Mouse (Mus musculus) limb, embryonic 12.5 days (tissue): ENCODE results near the gene AI854703. TPM values are rescaled to one million over a fixed set of nuclear protein-coding genes. Genes with fewer than 3 reads are reported as not detected.

Experiments used
- ATAC-seq: fragments of 200-750 bp; cut with Nextera tagmentation; 2 replicates; pipeline ENCODE4 v1.8.0; 2017; ENCODE audit warnings: low read depth, moderate TSS enrichment; ENCODE audit not compliant: insufficient number of reproducible peaks, insufficient read depth, low FRiP score, low TSS enrichment
- H3K27ac ChIP-seq: fragments of 300-500 bp; sonication (generic); 2 replicates; pipeline ENCODE4 v1.5.1; 2016; ENCODE audit warnings: mild to moderate bottlenecking, moderate library complexity
- H3K27me3 ChIP-seq: fragments of 300-500 bp; sonication (generic); 2 replicates; pipeline ENCODE4 v1.6.1; 2016; ENCODE audit warnings: mild to moderate bottlenecking, moderate library complexity
- H3K36me3 ChIP-seq: fragments of 300-500 bp; sonication (generic); 2 replicates; pipeline ENCODE4 v1.6.1; 2016; ENCODE audit warnings: mild to moderate bottlenecking, moderate library complexity
- H3K4me1 ChIP-seq: fragments of 300-500 bp; sonication (generic); replicated peaks from 2 replicates; pipeline ENCODE4 v1.6.1; 2016
- H3K4me2 ChIP-seq: fragments of 300-500 bp; sonication (generic); 2 replicates; pipeline ENCODE4 v1.6.1; 2016; ENCODE audit warnings: mild to moderate bottlenecking, moderate library complexity
- H3K4me3 ChIP-seq: fragments of 300-500 bp; sonication (generic); replicated peaks from 2 replicates; pipeline ENCODE4 v1.5.1; 2016; ENCODE audit warnings: mild to moderate bottlenecking
- H3K9ac ChIP-seq: fragments of 300-500 bp; sonication (generic); replicated peaks from 2 replicates; pipeline ENCODE4 v1.6.1; 2016; ENCODE audit warnings: mild to moderate bottlenecking, moderate library complexity
- H3K9me3 ChIP-seq: fragments of 300-500 bp; sonication (generic); 2 replicates; pipeline ENCODE4 v1.6.1; 2016; ENCODE audit warnings: mild to moderate bottlenecking, moderate library complexity
- WGBS: fragments of 180-500 bp; shearing (Covaris S2); methylation state at CpG from one replicate; pipeline ENCODE4 v1.1.7; 2016; 5-methylcytosine and 5-hydroxymethylcytosine counted together
- polyA plus RNA-seq: library from polyadenylated mRNA; unstranded; fragments of >200 nt; fragmentation: Nextera tagmentation; extraction: Ambion mirVana; gene quantifications from 2 replicates; pipeline ENCODE4 v1.2.1, GENCODE M21; 2016

Gene AI854703
- polyA plus RNA-seq, 1 experiment from 2014 or later, result 1.3 TPM

DNA sequence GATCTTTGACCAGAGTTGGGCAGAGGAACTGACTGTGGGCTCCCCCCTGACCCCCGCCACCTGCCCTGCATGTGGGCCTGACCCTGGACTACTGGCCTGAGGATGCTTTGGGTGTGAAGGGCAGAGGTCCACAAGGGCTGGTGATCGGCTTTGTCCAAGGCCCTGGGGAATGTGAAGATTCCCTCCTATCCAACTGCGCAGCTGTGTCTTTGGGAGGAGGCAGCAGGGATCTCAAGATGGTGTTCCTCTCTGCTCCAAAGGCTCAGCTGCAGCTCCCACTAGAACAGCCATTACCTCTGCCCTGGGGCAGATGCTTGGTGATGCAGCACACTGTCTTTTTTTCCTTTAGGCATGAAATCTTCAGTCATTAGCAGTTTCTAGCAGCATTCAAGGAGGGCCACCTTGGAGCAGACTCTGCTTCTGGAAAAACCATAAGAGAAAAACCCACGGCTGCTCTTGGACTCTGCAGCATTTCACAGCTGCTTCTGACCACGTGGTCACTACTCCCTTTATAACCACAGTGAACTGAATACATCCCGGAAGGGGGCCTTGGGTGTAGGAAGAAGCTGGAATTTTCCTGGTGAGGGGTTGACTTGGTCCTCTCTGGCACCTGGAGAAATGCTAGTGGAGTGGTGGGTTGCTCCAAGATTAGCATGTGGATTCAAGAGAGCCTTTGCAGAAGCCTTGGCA is 11.4 kb downstream of the AI854703 start:
- no peaks in the 10 kb centered on the region for H3K9me3 ChIP-seq
- no peak overlapping the region for H3K27ac ChIP-seq
- no peak overlapping the region for H3K9ac ChIP-seq
- 0 out of 2 replicates have a peak, but pooled peaks cover 3% of the 10 kb centered on the region for H3K4me1 ChIP-seq
- no peak overlapping the region for H3K4me3 ChIP-seq
- H3K36me3 ChIP-seq, result no peaks in the 10 kb centered on the region
- ATAC-seq, result no peak
- 64% methylated on average over 6 of the region's 6 CpGs for WGBS
- no peaks in the 10 kb centered on the region for H3K27me3 ChIP-seq
- H3K4me2 ChIP-seq, result no peak overlapping the region

DNA sequence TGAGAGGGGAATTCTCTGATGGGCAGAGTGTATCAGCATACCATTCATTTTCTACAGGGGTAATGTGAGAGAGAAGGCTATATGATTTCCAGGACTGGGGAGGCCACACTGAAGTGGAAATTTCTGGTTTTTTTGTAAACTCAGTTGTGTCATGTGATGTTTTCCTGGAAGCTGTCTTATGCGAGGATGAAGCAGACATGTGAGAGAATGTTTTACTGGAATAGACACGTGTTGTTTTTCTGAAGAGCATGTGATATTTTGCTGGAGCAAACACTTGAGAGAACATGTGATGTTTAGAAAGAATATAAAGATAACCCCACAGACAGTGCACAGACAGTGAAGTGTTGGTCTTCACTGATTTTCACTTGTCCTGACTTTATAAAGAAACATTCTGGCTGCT is 12.0 kb downstream of the AI854703 start:
- Histone ChIP-seq H3K27me3 (no peaks in the 10 kb centered on the region), H3K4me2 (no peak overlapping the region), H3K36me3 (no peaks in the 10 kb centered on the region), H3K4me3 (no peak overlapping the region), H3K9ac (no peak overlapping the region), H3K4me1 (0 out of 2 replicates have a peak, but pooled peaks cover 3% of the 10 kb centered on the region), H3K9me3 (no peaks in the 10 kb centered on the region), H3K27ac (no peak overlapping the region)
- WGBS, result 80% methylated on average over 2 of the region's 2 CpGs
- ATAC-seq, result no peak

DNA sequence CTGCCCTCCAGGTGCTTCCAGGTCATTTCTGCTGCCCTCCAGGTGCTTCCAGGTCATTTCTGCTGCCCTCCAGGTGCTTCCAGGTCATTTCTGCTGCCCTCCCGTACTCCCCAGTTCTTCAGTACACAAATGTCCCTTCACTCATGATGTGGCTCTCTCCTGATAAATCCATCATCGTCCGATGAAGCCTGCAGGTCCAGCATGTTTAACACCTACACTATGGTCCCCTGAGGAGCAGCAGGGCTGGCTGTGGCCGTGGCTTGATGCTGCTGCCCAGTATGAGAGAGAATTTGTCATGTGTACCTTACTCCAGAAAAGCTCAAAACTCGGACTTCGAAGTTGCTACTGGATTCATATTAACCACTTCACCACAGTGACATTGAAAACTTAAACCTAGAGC is 14.8 kb downstream of the AI854703 start:
- H3K9ac ChIP-seq, result no peak overlapping the region
- no peaks in the 10 kb centered on the region for H3K27me3 ChIP-seq
- WGBS, result 62% methylated on average over 6 of the region's 6 CpGs
- ATAC-seq, result no peak
- H3K9me3 ChIP-seq, result no peaks in the 10 kb centered on the region
- 0 out of 2 replicates have a peak, but pooled peaks cover 3% of the 10 kb centered on the region for H3K4me1 ChIP-seq
- no peak overlapping the region for H3K27ac ChIP-seq
- H3K36me3 ChIP-seq, result no peaks in the 10 kb centered on the region
- H3K4me3 ChIP-seq, result no peak overlapping the region
- H3K4me2 ChIP-seq, result no peak overlapping the region

DNA sequence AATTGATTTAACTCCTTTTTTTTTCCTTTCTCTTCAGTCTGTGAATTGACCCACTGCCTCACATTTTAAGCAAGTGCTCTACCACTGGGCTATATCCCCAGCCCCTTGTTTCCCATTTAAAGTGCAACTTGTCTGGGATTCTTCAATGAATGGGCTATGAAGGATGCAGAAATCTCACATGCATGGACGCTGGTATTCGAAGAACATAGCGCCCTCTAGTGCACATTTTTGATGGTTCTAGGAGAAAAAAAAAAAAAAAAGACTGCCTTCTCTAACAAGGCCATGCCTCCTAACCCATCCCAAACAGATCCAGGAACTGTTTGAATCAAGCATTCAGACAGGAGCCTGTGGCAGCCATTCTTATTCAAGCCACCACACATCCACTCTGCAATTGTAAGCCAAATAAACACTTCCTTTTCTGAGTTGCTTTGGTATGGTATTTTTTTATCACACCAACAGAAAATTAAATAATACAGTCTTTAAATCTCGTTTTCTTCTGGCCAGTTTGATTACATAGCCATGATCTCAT is 16.3 kb downstream of the AI854703 start:
- Histone ChIP-seq H3K4me1 (0 out of 2 replicates have a peak, but pooled peaks cover 3% of the 10 kb centered on the region), H3K4me2 (no peak overlapping the region), H3K9ac (no peak overlapping the region), H3K9me3 (no peaks in the 10 kb centered on the region), H3K27ac (no peak overlapping the region), H3K4me3 (no peak overlapping the region), H3K36me3 (no peaks in the 10 kb centered on the region), H3K27me3 (no peaks in the 10 kb centered on the region)
- 22% methylated on average over 4 of the region's 4 CpGs for WGBS
- ATAC-seq, result no peak

DNA sequence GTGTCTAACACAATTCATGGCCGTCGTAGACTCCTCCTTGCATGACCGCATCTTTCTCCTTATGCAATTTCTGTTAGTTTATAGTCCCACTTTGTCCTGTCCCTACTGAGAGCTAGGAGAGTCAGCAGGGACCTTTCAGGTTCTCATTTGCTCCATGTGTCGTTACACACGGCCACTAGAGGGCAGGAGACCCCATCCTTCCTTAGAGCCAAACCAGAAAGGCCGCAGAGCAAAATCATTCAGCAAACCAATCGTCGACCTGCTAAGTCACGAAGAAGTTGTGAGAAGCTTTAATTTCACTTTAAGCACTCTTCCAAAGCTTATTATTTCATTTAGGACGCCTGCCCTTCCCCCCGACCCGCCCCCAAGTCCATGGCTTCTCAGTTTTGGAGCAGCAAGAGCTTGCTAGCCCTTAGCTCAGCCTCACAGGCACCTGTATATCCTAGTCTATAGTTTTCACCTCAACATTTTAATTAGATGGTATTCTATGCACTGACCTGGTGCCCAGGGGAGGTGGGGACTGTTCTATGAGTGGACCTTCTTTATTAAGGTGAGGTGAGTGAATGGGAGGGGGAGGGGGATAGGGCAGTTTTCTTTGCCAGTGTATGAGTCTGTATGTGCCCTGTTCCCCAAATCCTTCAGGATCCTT is 19.2 kb downstream of the AI854703 start:
- Histone ChIP-seq H3K4me1 (0 out of 2 replicates have a peak, but pooled peaks cover 2% of the 10 kb centered on the region), H3K36me3 (no peaks in the 10 kb centered on the region), H3K4me2 (no peak overlapping the region), H3K27ac (no peak overlapping the region), H3K9me3 (no peaks in the 10 kb centered on the region), H3K27me3 (no peaks in the 10 kb centered on the region), H3K9ac (no peak overlapping the region), H3K4me3 (no peak overlapping the region)
- no peak for ATAC-seq
- 13% methylated on average over 12 of the region's 12 CpGs for WGBS

DNA sequence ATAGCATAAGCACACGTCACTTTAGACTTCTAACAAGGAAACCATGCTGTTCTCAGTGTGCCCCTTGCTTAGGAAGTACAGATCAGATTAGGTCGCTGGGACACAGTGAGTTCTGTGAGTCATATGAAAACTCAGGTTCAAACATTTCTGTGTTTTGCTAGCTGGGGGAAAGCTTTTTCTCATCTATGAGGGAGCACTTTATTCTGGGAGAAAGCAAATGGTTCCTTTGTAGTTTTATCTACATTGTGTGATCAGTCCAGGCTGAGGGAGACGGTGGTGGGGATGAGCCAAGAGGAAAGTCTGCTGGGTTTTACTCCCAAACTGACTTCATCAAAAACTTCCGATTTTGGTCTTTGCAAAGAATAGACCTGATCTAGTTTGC is 19.7 kb downstream of the AI854703 start:
- Histone ChIP-seq H3K4me1 (no peaks in the 10 kb centered on the region), H3K36me3 (no peaks in the 10 kb centered on the region), H3K4me3 (no peak overlapping the region), H3K27me3 (no peaks in the 10 kb centered on the region), H3K9ac (no peak overlapping the region), H3K4me2 (no peak overlapping the region), H3K9me3 (no peaks in the 10 kb centered on the region), H3K27ac (no peak overlapping the region)
- WGBS, result 83% methylated on average over 4 of the region's 4 CpGs
- no peak for ATAC-seq

DNA sequence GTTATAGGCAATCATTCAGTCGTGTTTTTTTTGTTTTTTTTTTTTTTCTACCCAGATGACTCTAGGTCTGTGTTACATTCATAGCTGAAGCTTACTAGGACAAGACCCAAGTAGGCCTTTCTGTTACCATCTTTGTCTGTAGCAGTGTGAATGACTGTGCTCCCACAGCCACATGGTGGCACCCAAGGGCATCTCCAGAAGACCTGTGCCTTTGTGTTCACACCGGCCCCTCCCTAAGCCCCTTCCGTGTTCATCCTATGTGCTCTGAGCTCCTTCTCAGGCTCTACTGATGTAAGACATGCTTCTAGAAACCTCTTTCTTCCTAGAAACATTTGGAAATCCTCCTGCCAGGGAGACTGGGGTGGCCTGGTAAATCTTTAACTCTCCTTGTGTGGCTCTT is 20.4 kb downstream of the AI854703 start, which contains the start of gene Gimap8:
Gene Gimap8 (plus strand): TSS at position 240 of the 400 bp plus-strand sequence.
- Histone ChIP-seq H3K27me3 (no peaks in the 10 kb centered on the region), H3K9me3 (no peaks in the 10 kb centered on the region), H3K4me1 (no peaks in the 10 kb centered on the region), H3K4me3 (no peak within 1 kb of the TSS), H3K9ac (no peak within 1 kb of the TSS), H3K36me3 (no peaks in the 10 kb centered on the region), H3K27ac (no peak within 1 kb of the TSS), H3K4me2 (no peak within 1 kb of the TSS)
- 49% methylated on average over 3 of the region's 3 CpGs for WGBS
- ATAC-seq, result no peak

DNA sequence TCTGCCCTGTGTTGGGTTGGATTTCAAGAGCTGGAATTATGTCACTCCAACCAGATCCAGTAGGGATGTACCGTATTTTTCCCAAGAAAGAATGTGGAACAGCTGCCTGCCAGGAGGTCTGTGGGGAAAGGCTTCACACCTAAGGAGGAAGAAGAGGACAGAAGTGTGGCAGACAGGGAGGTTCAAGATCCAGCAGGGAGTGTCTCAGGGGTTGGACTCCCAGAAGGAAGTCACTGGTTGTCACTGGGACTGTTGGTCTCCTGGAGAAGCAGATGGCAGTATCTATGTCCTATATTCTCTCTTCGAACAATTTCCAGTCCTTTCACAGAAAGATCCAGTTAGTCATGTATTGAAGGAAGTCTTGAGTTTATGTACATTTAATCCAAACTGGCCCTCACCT is 21.0 kb downstream of the AI854703 start:
- Histone ChIP-seq H3K4me3 (no peak overlapping the region), H3K9ac (no peak overlapping the region), H3K36me3 (no peaks in the 10 kb centered on the region), H3K4me1 (no peaks in the 10 kb centered on the region), H3K9me3 (no peaks in the 10 kb centered on the region), H3K27me3 (no peaks in the 10 kb centered on the region), H3K4me2 (no peak overlapping the region), H3K27ac (no peak overlapping the region)
- no peak for ATAC-seq
- 79% methylated on average over 2 of the region's 2 CpGs for WGBS

DNA sequence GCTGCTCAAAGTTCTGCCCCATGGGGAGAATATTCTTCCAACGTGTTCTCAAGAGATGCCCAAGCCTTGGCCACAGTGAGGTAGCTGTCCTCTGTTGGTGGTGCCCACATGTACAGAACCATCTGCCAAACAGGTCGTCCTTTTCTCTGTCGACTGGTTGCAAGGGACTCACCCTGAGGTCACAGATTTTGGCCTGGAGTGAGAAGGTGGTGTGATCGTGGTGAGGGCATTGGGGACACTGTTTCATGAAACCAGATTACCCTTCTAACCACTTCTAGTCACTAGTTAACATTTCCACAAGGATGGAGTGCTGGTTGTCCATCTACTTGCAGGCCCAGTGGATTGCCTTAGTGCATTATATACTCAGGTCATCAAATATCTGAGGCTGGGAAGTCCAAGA is 22.2 kb downstream of the AI854703 start:
- no peak overlapping the region for H3K4me3 ChIP-seq
- no peak overlapping the region for H3K27ac ChIP-seq
- 84% methylated on average over 4 of the region's 4 CpGs for WGBS
- ATAC-seq, result no peak
- no peaks in the 10 kb centered on the region for H3K9me3 ChIP-seq
- no peaks in the 10 kb centered on the region for H3K27me3 ChIP-seq
- H3K4me1 ChIP-seq, result no peaks in the 10 kb centered on the region
- H3K36me3 ChIP-seq, result no peaks in the 10 kb centered on the region
- no peak overlapping the region for H3K4me2 ChIP-seq
- no peak overlapping the region for H3K9ac ChIP-seq

DNA sequence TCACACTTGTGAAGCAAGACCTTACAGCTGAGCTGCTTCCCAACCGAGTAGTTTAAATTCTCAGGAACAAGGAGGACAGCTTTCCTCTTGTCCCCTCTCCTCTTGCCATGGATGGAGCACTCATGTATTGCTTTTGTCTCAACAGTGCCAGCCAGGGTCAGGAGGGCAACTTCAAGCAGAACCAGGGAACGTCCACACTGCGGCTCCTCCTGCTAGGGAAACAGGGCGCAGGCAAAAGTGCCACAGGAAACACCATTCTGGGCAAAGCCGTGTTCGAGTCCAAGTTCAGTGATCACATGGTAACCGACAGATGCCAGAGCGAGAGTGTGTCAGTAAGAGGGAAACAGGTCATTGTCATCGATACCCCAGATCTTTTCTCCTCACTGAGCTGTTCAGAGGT is 23.5 kb downstream of the AI854703 start:
- H3K36me3 ChIP-seq, result no peaks in the 10 kb centered on the region
- ATAC-seq, result no peak
- no peak overlapping the region for H3K4me2 ChIP-seq
- no peaks in the 10 kb centered on the region for H3K9me3 ChIP-seq
- no peak overlapping the region for H3K9ac ChIP-seq
- no peaks in the 10 kb centered on the region for H3K27me3 ChIP-seq
- no peak overlapping the region for H3K4me3 ChIP-seq
- WGBS, result 90% methylated on average over 9 of the region's 9 CpGs
- no peak overlapping the region for H3K27ac ChIP-seq
- H3K4me1 ChIP-seq, result no peaks in the 10 kb centered on the region

DNA sequence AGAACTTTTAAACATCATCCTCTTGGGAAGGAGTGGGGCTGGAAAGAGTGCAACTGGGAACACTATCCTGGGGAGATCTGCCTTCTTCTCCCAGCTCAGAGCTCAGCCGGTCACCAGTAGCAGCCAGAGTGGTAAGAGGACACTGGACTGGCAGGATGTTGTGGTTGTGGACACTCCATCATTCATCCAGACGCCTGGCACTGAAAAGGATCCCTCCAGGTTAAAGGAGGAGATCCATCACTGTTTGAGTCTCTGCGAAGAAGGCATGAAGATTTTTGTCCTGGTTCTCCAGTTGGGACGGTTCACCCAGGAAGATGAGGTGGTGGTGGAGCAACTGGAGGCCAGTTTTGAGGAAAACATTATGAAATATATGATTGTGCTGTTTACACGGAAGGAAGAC is 32.2 kb downstream of the AI854703 start:
- H3K9me3 ChIP-seq, result no peaks in the 10 kb centered on the region
- H3K4me2 ChIP-seq, result no peak overlapping the region
- no peaks in the 10 kb centered on the region for H3K27me3 ChIP-seq
- H3K4me1 ChIP-seq, result no peaks in the 10 kb centered on the region
- no peak for ATAC-seq
- WGBS, result 78% methylated on average over 5 of the region's 5 CpGs
- H3K9ac ChIP-seq, result no peak overlapping the region
- H3K27ac ChIP-seq, result no peak overlapping the region
- no peak overlapping the region for H3K4me3 ChIP-seq
- no peaks in the 10 kb centered on the region for H3K36me3 ChIP-seq
